Mouse (Mus musculus) intestine, embryonic 16.5 days (tissue): ENCODE data around the gene Kank1. TPM values are rescaled to one million over a fixed set of nuclear protein-coding genes. Genes with fewer than 3 reads are reported as not detected.

Experiments used
- ATAC-seq: fragments of 200-750 bp; cut with Nextera tagmentation; 2 replicates; pipeline ENCODE4 v1.8.0; 2017; ENCODE audit warnings: moderate TSS enrichment, moderate library complexity
- H3K27ac ChIP-seq: fragments of 300-500 bp; sonication (generic); 2 replicates; pipeline ENCODE4 v1.5.1; 2014; ENCODE audit warnings: mild to moderate bottlenecking, low read length
- H3K27me3 ChIP-seq: fragments of 300-500 bp; sonication (generic); replicated peaks from 2 replicates; pipeline ENCODE4 v1.6.1; 2014; ENCODE audit warnings: low read length, control low read depth, mixed read lengths; ENCODE audit not compliant: control insufficient read depth, insufficient read depth
- H3K36me3 ChIP-seq: fragments of 300-500 bp; sonication (generic); 2 replicates; pipeline ENCODE4 v1.6.1; 2014; ENCODE audit warnings: low read length, control low read depth; ENCODE audit not compliant: control insufficient read depth, insufficient read depth
- H3K4me1 ChIP-seq: fragments of 300-500 bp; sonication (generic); 2 replicates; pipeline ENCODE4 v1.6.1; 2014; ENCODE audit warnings: low read length, control low read depth, mixed read lengths; ENCODE audit not compliant: control insufficient read depth, insufficient read depth
- H3K4me2 ChIP-seq: fragments of 300-500 bp; sonication (generic); 2 replicates; pipeline ENCODE4 v1.6.1; 2014; ENCODE audit warnings: low read depth, low read length, control low read depth
- H3K4me3 ChIP-seq: fragments of 300-500 bp; sonication (generic); 2 replicates; pipeline ENCODE4 v1.5.1; 2014; ENCODE audit warnings: mild to moderate bottlenecking, low read length
- H3K9ac ChIP-seq: fragments of 300-500 bp; sonication (generic); 2 replicates; pipeline ENCODE4 v1.6.1; 2014; ENCODE audit warnings: low read depth, low read length
- H3K9me3 ChIP-seq: fragments of 300-500 bp; sonication (generic); 2 replicates; pipeline ENCODE4 v1.6.1; 2016; ENCODE audit warnings: low read length, control low read depth; ENCODE audit not compliant: control insufficient read depth
- WGBS: fragments of 180-500 bp; shearing (Covaris S2); extraction: QIAGEN DNeasy Blood & Tissue Kit; methylation state at CpG from one replicate; pipeline ENCODE4 v1.1.7; 2014; 5-methylcytosine and 5-hydroxymethylcytosine counted together
- polyA plus RNA-seq: library from polyadenylated mRNA; unstranded; fragments of >200 nt; fragmentation: Nextera tagmentation; extraction: Ambion mirVana; gene quantifications from 2 replicates; pipeline ENCODE4 v1.2.1, GENCODE M21; 2015

Kank1 gene
- polyA plus RNA-seq: 15.5 and 16.1 TPM in 2 replicates

DNA sequence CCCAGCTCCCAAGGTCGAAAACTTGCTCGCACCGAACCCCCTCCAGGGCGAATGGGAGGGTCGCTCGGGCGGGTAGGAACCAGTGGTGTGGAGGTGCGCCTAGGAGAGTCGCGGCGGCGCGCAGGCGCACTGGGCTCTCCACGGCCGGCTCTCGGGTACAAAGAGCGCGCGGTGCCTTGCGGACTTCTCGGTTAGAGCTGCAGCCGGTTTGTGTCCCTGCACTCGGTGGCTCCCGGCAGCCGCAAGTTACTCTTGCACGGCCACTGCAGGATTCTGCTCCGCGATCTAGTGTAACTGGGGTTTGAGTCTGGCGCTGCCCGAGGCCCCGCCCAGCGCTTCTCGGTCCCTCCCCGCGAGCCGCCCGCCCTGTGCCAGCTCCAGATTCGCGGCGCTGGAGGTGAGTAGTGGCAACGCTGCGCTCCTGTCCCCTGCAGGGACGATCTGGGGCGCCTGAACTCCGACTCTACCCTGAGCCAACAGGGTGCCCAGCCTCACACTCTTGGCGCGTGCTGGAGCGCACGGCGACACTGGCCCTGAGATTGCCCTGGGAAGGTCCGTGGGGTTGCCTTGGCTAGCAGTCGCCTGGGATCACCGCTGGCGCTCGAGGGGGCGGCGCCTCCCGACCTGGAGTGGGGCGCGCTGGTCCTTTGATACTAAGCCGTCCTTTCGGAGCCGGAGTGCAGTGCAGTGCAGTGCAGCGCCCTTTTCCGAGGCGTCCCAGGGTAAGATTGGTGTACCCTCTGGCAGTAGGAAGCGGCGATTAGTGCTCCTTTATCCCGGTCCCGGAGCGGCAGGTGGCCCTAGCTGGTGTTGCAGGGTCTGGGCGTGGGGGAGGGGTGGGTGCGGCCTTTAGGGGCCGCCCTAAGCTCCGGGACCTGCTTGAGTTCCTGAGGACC lies at the start of gene Kank1:
Gene Kank1, plus strand, starts transcription at position 380 of the 896 bp plus-strand sequence.
- ATAC-seq: peak; percentile 93
- Histone ChIP-seq H3K27ac (peak within 1 kb of the TSS; percentile 85), H3K4me1 (peaks cover 8% of the 10 kb centered on the region; the same call in 1 of the 2 replicates), H3K9me3 (no peaks in the 10 kb centered on the region), H3K27me3 (peaks cover 4% of the 10 kb centered on the region; the same call in 1 of the 2 replicates), H3K36me3 (no peaks in the 10 kb centered on the region), H3K9ac (peak within 1 kb of the TSS; percentile 77), H3K4me2 (peak within 1 kb of the TSS; percentile 96), H3K4me3 (peak within 1 kb of the TSS; percentile 78)
- under 1% methylated on average over 76 of the region's 76 CpGs for WGBS

DNA sequence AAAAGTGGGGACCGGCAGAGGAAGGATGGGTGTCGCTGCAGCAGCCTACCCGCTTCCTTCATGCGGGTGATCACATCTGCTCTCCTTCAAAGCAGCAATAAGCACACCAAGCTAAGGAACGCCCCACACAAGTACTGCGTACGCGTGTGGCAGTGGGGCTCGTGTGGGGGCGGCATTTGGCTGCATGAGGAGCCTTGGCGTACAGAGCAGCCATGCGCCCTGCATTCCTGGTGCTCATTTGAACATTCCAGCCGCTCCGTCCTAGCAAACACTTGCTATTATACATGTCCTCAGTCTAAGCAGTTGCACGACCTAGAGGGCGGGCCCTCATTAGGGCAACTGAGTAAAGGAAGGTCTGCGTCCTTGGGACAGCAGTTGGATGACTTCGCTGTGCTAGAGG lies 49.1 kb upstream of the Kank1 start:
- Histone ChIP-seq H3K27ac (no peak overlapping the region), H3K9me3 (no peaks in the 10 kb centered on the region), H3K27me3 (no peaks in the 10 kb centered on the region), H3K4me2 (no peak overlapping the region), H3K4me3 (no peak overlapping the region), H3K9ac (no peak overlapping the region), H3K4me1 (no peaks in the 10 kb centered on the region), H3K36me3 (no peaks in the 10 kb centered on the region)
- ATAC-seq: no peak
- 66% methylated on average over 18 of the region's 18 CpGs for WGBS

DNA sequence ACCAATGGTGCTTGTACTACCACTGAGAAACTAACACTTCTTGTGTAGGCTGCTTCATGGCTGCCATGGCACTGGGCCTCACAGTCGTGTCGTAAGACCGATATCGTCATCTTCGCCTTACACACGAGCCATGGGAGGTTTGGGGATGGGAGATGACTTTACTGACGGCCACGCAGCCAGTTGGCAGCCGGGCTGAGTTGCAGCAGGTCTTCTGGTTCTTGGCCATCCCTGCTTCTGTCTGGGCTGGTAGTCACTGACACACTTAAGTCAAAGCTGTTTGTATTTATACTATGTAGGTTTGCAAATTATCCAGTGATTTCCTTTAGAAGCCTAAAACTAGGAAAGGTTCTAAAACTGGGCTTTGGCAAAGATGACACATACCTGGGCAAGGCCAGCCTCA lies 43.0 kb upstream of the Kank1 start:
- H3K9me3 ChIP-seq: no peaks in the 10 kb centered on the region
- ATAC-seq: no peak
- H3K27me3 ChIP-seq: no peaks in the 10 kb centered on the region
- no peak overlapping the region for H3K9ac ChIP-seq
- no peak overlapping the region for H3K27ac ChIP-seq
- 97% methylated on average over 9 of the region's 9 CpGs for WGBS
- H3K4me1 ChIP-seq: no peaks in the 10 kb centered on the region
- no peaks in the 10 kb centered on the region for H3K36me3 ChIP-seq
- H3K4me2 ChIP-seq: no peak overlapping the region
- H3K4me3 ChIP-seq: no peak overlapping the region

DNA sequence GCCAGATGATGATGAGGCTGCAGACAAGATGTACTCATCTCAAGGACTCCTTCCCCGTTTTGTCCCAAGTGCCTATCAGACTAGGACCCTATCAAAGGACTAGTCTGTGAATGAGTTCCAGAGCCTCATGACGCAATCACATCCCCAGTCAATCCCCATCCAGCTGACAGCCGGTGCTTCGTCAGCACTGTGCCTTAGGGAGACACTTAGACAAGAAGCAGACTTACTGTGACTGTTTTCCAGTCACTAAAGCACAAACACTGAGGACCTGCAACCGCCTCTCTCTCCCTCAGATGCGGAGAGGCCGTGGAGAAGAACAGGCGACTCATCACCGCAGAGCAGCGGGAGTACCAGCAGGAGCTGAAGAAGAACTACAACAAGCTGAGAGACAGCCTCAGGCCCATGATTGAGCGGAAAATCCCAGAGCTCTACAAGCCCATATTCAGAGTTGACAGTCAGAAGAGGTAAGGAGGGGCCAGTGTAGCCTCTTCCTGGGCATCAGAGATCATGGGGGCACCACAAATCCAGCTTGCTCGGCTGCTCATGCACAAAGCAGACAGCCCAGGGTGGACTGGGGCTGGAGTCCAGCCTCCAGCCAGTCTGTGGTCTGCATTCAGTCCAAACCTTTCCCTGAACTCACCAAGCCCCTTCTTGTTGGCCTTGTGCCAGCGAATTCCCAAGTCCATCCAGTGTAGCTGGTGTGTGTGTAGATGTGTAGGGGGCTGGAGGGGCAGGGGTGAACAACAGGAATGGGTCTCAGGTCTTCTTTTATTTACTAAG lies 36.5 kb upstream of the Kank1 start:
- H3K9me3 ChIP-seq: no peaks in the 10 kb centered on the region
- H3K4me2 ChIP-seq: no peak overlapping the region
- no peak for ATAC-seq
- H3K36me3 ChIP-seq: no peaks in the 10 kb centered on the region
- no peak overlapping the region for H3K4me3 ChIP-seq
- H3K9ac ChIP-seq: no peak overlapping the region
- H3K27me3 ChIP-seq: no peaks in the 10 kb centered on the region
- WGBS: 58% methylated on average over 13 of the region's 13 CpGs
- H3K4me1 ChIP-seq: peaks cover 8% of the 10 kb centered on the region
- H3K27ac ChIP-seq: no peak overlapping the region; the same call in 1 of the 2 replicates

DNA sequence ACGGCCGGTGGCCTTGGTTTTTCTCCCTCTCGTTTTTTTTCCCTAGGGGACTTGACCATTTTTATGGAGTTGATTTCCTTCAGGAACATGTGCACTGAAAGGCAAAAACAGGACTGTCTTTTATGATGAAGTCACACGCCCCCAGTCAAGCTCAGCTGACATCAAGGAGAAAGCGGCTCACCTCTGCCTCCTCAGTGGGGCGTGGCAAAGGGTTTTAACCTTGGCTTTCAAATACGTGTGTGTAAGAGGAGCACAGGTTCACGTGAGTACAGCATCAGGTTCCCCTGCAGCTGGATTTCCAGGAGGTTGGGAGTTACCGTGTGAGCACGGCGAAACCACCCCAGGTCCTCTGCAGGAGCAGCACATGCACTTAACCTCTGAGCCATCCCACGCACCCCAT lies 33.7 kb upstream of the Kank1 start:
- H3K9ac ChIP-seq: no peak overlapping the region
- H3K4me2 ChIP-seq: no peak overlapping the region
- no peaks in the 10 kb centered on the region for H3K9me3 ChIP-seq
- 0 out of 2 replicates have a peak, but pooled peaks have one; percentile 21 for ATAC-seq
- no peak overlapping the region for H3K27ac ChIP-seq
- no peaks in the 10 kb centered on the region for H3K27me3 ChIP-seq
- 65% methylated on average over 12 of the region's 12 CpGs for WGBS
- H3K4me1 ChIP-seq: peaks cover 11% of the 10 kb centered on the region
- H3K4me3 ChIP-seq: no peak overlapping the region
- no peaks in the 10 kb centered on the region for H3K36me3 ChIP-seq

DNA sequence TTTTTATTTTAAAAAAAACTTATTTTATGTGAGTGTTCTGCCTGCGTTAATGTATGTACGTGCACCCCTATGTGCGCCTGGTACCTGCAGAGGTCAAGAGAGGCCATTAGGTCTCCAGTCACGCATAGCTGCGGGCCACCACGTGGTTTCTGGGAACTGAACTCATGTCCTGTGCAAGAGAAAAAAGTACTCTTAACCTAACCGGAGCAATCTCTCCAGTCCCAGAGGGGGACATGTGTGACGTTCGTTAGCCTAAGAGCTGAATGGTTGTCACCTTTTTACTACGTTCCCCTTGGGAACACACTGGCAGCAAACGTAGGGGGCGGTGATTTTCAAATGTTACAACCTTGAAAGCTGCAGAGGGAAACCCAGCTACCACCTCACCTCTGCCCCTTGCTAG lies 29.8 kb upstream of the Kank1 start:
- H3K4me2 ChIP-seq: no peak overlapping the region
- WGBS: 76% methylated on average over 12 of the region's 12 CpGs
- H3K4me1 ChIP-seq: peaks cover 3% of the 10 kb centered on the region; the same call in 1 of the 2 replicates
- no peak for ATAC-seq
- H3K4me3 ChIP-seq: no peak overlapping the region
- no peak overlapping the region for H3K27ac ChIP-seq
- H3K36me3 ChIP-seq: no peaks in the 10 kb centered on the region
- no peaks in the 10 kb centered on the region for H3K9me3 ChIP-seq
- H3K9ac ChIP-seq: no peak overlapping the region
- H3K27me3 ChIP-seq: no peaks in the 10 kb centered on the region

DNA sequence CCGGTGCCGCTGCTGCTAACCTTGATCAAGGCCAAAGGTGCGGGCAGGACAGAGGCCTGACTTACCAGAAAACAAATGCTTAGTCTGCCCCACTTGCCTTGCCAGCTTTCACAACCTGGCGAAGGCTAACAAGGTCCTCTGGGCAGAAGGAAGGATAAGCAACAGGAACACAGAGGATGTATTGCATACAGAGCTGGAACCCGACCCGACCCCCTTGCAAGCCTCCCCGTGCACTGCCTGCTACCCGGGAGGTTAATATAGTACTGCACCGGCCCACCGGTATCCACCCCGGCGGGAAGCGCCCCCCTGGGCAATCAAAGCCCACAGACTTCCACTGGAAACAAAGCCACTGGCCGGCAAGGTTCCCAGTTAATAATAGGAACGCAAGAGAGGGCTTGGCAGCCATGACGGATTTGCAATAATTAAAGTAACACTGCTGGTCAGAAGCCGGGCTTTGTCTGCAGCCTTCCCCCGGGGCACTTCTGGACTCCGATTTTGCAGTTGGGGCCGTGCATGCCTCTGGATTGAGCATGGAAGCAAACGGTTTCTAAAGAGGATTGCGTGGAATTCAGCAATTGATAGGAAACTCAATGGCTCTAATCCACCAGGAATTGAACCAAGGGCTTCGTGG lies 28.9 kb upstream of the Kank1 start:
- Histone ChIP-seq H3K9me3 (no peaks in the 10 kb centered on the region), H3K4me3 (no peak overlapping the region), H3K27me3 (no peaks in the 10 kb centered on the region), H3K9ac (no peak overlapping the region), H3K27ac (no peak overlapping the region), H3K36me3 (no peaks in the 10 kb centered on the region), H3K4me2 (no peak overlapping the region), H3K4me1 (peaks cover 3% of the 10 kb centered on the region; the same call in 1 of the 2 replicates)
- no peak for ATAC-seq
- 27% methylated on average over 23 of the region's 23 CpGs for WGBS

DNA sequence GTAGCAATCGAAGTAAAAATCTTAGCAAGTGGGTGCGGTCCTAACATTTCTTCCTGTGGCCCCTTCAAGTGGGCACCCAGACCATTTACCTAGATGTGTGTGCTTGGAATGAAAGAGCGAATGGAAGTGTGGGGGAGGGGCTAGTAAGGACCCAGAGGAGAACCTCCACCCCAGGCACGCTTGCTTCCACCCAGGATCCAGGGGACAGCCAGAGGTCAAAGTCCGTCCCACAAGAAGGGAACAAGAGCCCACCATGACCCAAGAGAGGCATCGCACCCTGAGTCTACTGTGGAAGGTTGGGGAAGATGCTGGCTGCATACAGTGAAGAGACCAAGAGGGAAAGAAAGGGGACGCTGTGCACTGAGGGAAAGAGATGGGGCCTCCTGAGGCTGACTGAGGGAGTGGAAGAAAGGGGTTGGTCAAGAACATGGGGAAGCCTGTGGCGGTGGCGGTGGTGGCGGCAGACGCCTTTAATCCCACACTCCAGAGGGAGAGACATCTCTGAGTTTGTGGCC lies 28.1 kb upstream of the Kank1 start:
- H3K9me3 ChIP-seq: no peaks in the 10 kb centered on the region
- WGBS: 82% methylated on average over 11 of the region's 11 CpGs
- no peaks in the 10 kb centered on the region for H3K27me3 ChIP-seq
- no peak overlapping the region for H3K27ac ChIP-seq
- no peak overlapping the region for H3K4me3 ChIP-seq
- no peak for ATAC-seq
- no peaks in the 10 kb centered on the region for H3K36me3 ChIP-seq
- H3K4me2 ChIP-seq: no peak overlapping the region
- H3K4me1 ChIP-seq: peaks cover 3% of the 10 kb centered on the region; the same call in 1 of the 2 replicates
- no peak overlapping the region for H3K9ac ChIP-seq

DNA sequence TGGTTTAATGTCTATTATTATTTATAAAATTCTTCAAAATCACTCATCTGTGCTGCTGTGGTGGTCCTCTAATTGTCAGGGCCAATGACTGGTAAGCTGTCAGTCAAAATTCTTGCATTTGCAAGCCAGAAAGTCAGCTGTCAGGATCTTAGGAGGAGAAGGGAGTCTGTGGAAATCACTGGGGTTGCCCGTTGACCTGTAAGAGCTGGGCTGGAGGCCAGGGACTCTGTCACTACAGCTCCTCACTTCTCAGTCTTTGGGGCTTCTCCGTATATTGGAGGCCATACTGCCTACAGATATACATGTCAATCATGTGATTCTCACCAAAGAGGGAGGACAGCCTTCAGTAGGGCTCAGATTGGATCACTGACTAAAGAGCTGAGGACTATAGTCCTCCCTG lies 16.2 kb upstream of the Kank1 start:
- no peak overlapping the region for H3K4me2 ChIP-seq
- WGBS: 60% methylated on average over 2 of the region's 2 CpGs

More for the DNA sequence above, 16.2 kb upstream of the Kank1 start:
- Histone ChIP-seq H3K27me3 (no peaks in the 10 kb centered on the region), H3K9me3 (no peaks in the 10 kb centered on the region), H3K27ac (0 out of 2 replicates have a peak overlapping the region, but pooled peaks have one; percentile 0), H3K9ac (no peak overlapping the region), H3K36me3 (no peaks in the 10 kb centered on the region), H3K4me3 (no peak overlapping the region), H3K4me1 (no peaks in the 10 kb centered on the region)
- ATAC-seq: peak; percentile 85
